Comparison of ENCODE assay signal across 1 mouse cellular context in the genomic region with DNA sequence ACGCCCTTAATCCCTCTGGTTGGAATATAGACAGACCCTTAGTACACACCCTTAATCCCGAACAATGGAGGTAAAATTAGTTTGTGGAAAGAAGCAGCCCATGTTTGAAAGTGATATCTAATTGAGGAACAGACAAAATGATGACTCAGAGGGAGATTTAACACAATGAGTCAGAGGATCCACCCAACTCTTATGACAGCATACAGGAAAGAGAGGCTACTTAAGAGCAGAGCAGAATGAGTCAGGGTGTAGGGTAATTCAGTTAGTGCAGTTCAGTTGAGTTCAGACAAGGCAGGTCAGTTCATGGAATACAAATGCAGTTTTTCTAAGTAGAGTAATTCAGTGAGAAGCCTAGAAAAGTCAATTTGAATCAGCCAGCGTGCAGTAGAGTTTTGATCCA.
TF ChIP-seq lines count a peak whose summit lies in the region.

No protein-coding gene starts in this region.

TF ChIP-seq in CH12.LX, 34 proteins besides CTCF, POLR2A, EP300 and RAD21 (continued from another document):
- TF ChIP-seq POLR2AphosphoS2 (IDR thresholded peaks at IDR 0.05; ENCODE audit: low read depth, low read length) (no peak), ZNF384 (IDR thresholded peaks at IDR 0.05; ENCODE audit: low read depth, low read length) (peak; percentile 17; the same call in 1 of the 2 replicates), TCF12 (IDR thresholded peaks at IDR 0.05; ENCODE audit: low read depth, low read length) (no peak), GABPA (IDR thresholded peaks at IDR 0.05; ENCODE audit: insufficient replicate concordance, low read depth, low read length) (no peak), CHD2 (IDR thresholded peaks at IDR 0.05; ENCODE audit: low read length) (peak; percentile 37; the same call in 1 of the 2 replicates), IRF4 (IDR thresholded peaks at IDR 0.05; ENCODE audit: low read depth, low read length) (peak; percentile 93), JUN (IDR thresholded peaks at IDR 0.05; ENCODE audit: insufficient read depth, low read depth, low read length) (peak; percentile 93), TBP (conservative IDR thresholded peaks at IDR 0.05; ENCODE audit: low read depth, low read length) (0 out of 2 replicates have a peak, but pooled peaks have one; percentile 31), UBTF (IDR thresholded peaks at IDR 0.05; ENCODE audit: low read depth, low read length) (no peak), KAT2A (IDR thresholded peaks at IDR 0.05; ENCODE audit: insufficient replicate concordance, low read length) (no peak), ELF1 (IDR thresholded peaks at IDR 0.05; ENCODE audit: low read depth, low read length) (no peak), ZMIZ1 (IDR thresholded peaks at IDR 0.05; ENCODE audit: low read depth, low read length) (no peak), USF2 (conservative IDR thresholded peaks at IDR 0.05; ENCODE audit: low read depth, low read length) (no peak), BHLHE40 (IDR thresholded peaks at IDR 0.05; ENCODE audit: low read depth, low read length) (peak; percentile 48), MYC (IDR thresholded peaks at IDR 0.05; ENCODE audit: low read depth, low read length) (no peak), MAFK (IDR thresholded peaks at IDR 0.05; ENCODE audit: insufficient replicate concordance, low read length) (0 out of 2 replicates have a peak, but pooled peaks have one; percentile 60)
